ENCODE assay signal across 8 mouse cellular contexts in genomic region chr3:59208650-59209548, GRCm38 (mm10). TPM values are rescaled to one million over a fixed set of nuclear protein-coding genes. Genes with fewer than 3 reads are reported as not detected.
A peak's percentile ranks its signal among the peaks of the same experiment; 100 is the strongest.
DNase-seq lines count a peak whose midpoint lies in the region; ATAC-seq and TF ChIP-seq lines count a peak whose summit lies in the region.

No protein-coding gene starts in this region.

- no peaks in the 10 kb centered on the region for H3K79me2 ChIP-seq in CH12.LX (replicated peaks; ENCODE audit: control insufficient read depth, extremely low read depth, insufficient read depth, poor library complexity, severe bottlenecking)

- peak; percentile 80 for ATAC-seq in forebrain, embryonic 16.5 days
- ATAC-seq in limb, embryonic 15.5 days (ENCODE audit: insufficient number of reproducible peaks, low FRiP score, low TSS enrichment, low read depth): no peak
- ATAC-seq in neural tube, embryonic 15.5 days (ENCODE audit: low FRiP score): peak; percentile 78

- no peak for TF ChIP-seq EP300 in CH12.LX (IDR thresholded peaks at IDR 0.05; ENCODE audit: low read length)

- peak; percentile 64 for TF ChIP-seq RAD21 in CH12.LX (IDR thresholded peaks at IDR 0.05; ENCODE audit: low read depth, low read length)

- no peaks in the 10 kb centered on the region for H3K4me1 ChIP-seq in kidney, adult 2 months (ENCODE audit: control insufficient read depth, insufficient read depth, low read length)
- peaks cover 5 to 54% of the 10 kb centered on the region in 2 experiments; a peak in 3 of 4 replicates for H3K4me1 ChIP-seq in CH12.LX (ENCODE audit: control insufficient read depth in 1 of 2, insufficient read depth in 2 of 2)
- H3K4me1 ChIP-seq in forebrain, embryonic 16.5 days (replicated peaks; ENCODE audit: control insufficient read depth, insufficient read depth, low read length): no peaks in the 10 kb centered on the region
- peaks cover 5% of the 10 kb centered on the region for H3K4me1 ChIP-seq in limb, embryonic 15.5 days
- no peaks in the 10 kb centered on the region for H3K4me1 ChIP-seq in neural tube, embryonic 15.5 days

- H3K27me3 ChIP-seq in kidney, adult 2 months (replicated peaks; ENCODE audit: control insufficient read depth, insufficient read depth, low read length): no peaks in the 10 kb centered on the region
- H3K27me3 ChIP-seq in CH12.LX (replicated peaks): no peaks in the 10 kb centered on the region
- no peaks in the 10 kb centered on the region for H3K27me3 ChIP-seq in forebrain, embryonic 16.5 days (replicated peaks; ENCODE audit: control insufficient read depth, insufficient read depth, low read length)
- no peaks in the 10 kb centered on the region for H3K27me3 ChIP-seq in limb, embryonic 15.5 days
- no peaks in the 10 kb centered on the region for H3K27me3 ChIP-seq in neural tube, embryonic 15.5 days (replicated peaks)

- TF ChIP-seq CTCF in kidney, adult 2 months (conservative IDR thresholded peaks at IDR 0.05; ENCODE audit: insufficient read depth, insufficient read length, low read depth, low read length): peak; percentile 33
- peak; percentile 75 to 91 for TF ChIP-seq CTCF in CH12.LX (conservative IDR thresholded peaks at IDR 0.05 in 1 of 2, IDR thresholded peaks at IDR 0.05 in 1 of 2; ENCODE audit: low read depth in 2 of 2, low read length in 2 of 2)

- peak; percentile 73 for DNase-seq in kidney, adult 2 months
- DNase-seq in kidney, postnatal 4 days: no peak
- peak; percentile 68 for DNase-seq in CH12.LX (ENCODE audit: extremely low read depth)
- peak; percentile 62 for DNase-seq in c-Kit-positive CD71-positive TER-119-positive erythroid progenitor cells, embryonic 14.5 days (ENCODE audit: low spot score)
- no peak for DNase-seq in spleen, postnatal 10 days (ENCODE audit: low spot score in 2 of 2)

- H3K36me3 ChIP-seq in kidney, adult 2 months (ENCODE audit: control insufficient read depth, insufficient read depth, low read length): no peaks in the 10 kb centered on the region
- no peaks in the 10 kb centered on the region for H3K36me3 ChIP-seq in CH12.LX (replicated peaks in 1 of 2; ENCODE audit: control insufficient read depth in 1 of 2, insufficient read depth in 1 of 2, low read length in 1 of 2)
- H3K36me3 ChIP-seq in forebrain, embryonic 16.5 days (ENCODE audit: control insufficient read depth, insufficient read depth): no peaks in the 10 kb centered on the region
- no peaks in the 10 kb centered on the region for H3K36me3 ChIP-seq in limb, embryonic 15.5 days
- no peaks in the 10 kb centered on the region for H3K36me3 ChIP-seq in neural tube, embryonic 15.5 days

- dilution Hi-C loops in CH12.LX (cut with MboI; ENCODE audit: extremely low pct_ligation_motif_present, extremely low pct_unique_long_range_greater_than_20kb, low sequenced_read_pairs): no loop called here

- WGBS in kidney, adult 2 months: 54% methylated on average over 4 of the region's 4 CpGs
- 65% methylated on average over 4 of the region's 4 CpGs for WGBS in forebrain, embryonic 16.5 days
- 59% methylated on average over 4 of the region's 4 CpGs for WGBS in limb, embryonic 15.5 days
- WGBS in neural tube, embryonic 15.5 days: 69% methylated on average over 4 of the region's 4 CpGs

- in situ Hi-C loops in CH12.LX (cut with MboI; ENCODE audit: low pct_ligation_motif_present, low pct_unique_long_range_greater_than_20kb, low sequenced_read_pairs): no loop called here

- no peak overlapping the region for H3K27ac ChIP-seq in kidney, adult 2 months (ENCODE audit: insufficient read depth, low read depth, low read length)
- H3K27ac ChIP-seq in CH12.LX (ENCODE audit: insufficient read depth, low read depth): no peak overlapping the region
- H3K27ac ChIP-seq in forebrain, embryonic 16.5 days (ENCODE audit: low read length): no peak overlapping the region
- H3K27ac ChIP-seq in limb, embryonic 15.5 days: 0 out of 2 replicates have a peak overlapping the region, but pooled peaks have one; percentile 18
- H3K27ac ChIP-seq in neural tube, embryonic 15.5 days (replicated peaks): no peak overlapping the region

- no peak overlapping the region for H3K4me2 ChIP-seq in CH12.LX (ENCODE audit: insufficient read depth, low read depth, poor library complexity, severe bottlenecking)
- no peak overlapping the region for H3K4me2 ChIP-seq in forebrain, embryonic 16.5 days (ENCODE audit: low read length)
- no peak overlapping the region for H3K4me2 ChIP-seq in limb, embryonic 15.5 days
- H3K4me2 ChIP-seq in neural tube, embryonic 15.5 days: no peak overlapping the region

- H3K9me3 ChIP-seq in CH12.LX (replicated peaks; ENCODE audit: low read length): no peaks in the 10 kb centered on the region
- H3K9me3 ChIP-seq in forebrain, embryonic 16.5 days (ENCODE audit: control insufficient read depth, low read length): no peaks in the 10 kb centered on the region
- no peaks in the 10 kb centered on the region for H3K9me3 ChIP-seq in limb, embryonic 15.5 days
- H3K9me3 ChIP-seq in neural tube, embryonic 15.5 days (replicated peaks): no peaks in the 10 kb centered on the region

- H3K9ac ChIP-seq in CH12.LX (ENCODE audit: insufficient read depth, low read depth): no peak overlapping the region
- H3K9ac ChIP-seq in forebrain, embryonic 16.5 days (replicated peaks; ENCODE audit: low read depth, low read length): no peak overlapping the region
- H3K9ac ChIP-seq in limb, embryonic 15.5 days: no peak overlapping the region
- no peak overlapping the region for H3K9ac ChIP-seq in neural tube, embryonic 15.5 days (replicated peaks)

- H3K4me3 ChIP-seq in kidney, adult 2 months (ENCODE audit: insufficient read depth, low read depth, low read length): no peak overlapping the region
- no peak overlapping the region for H3K4me3 ChIP-seq in CH12.LX (replicated peaks in 1 of 3; ENCODE audit: low read depth in 2 of 3, low read length in 2 of 3, poor library complexity in 1 of 3)
- no peak overlapping the region for H3K4me3 ChIP-seq in forebrain, embryonic 16.5 days (replicated peaks; ENCODE audit: low read length)
- H3K4me3 ChIP-seq in limb, embryonic 15.5 days: no peak overlapping the region
- no peak overlapping the region for H3K4me3 ChIP-seq in neural tube, embryonic 15.5 days (replicated peaks)

- TF ChIP-seq POLR2A in kidney, adult 2 months (IDR thresholded peaks at IDR 0.05; ENCODE audit: low read depth, low read length): no peak
- no peak for TF ChIP-seq POLR2A in CH12.LX (IDR thresholded peaks at IDR 0.05; ENCODE audit: low read depth, low read length)

TF ChIP-seq in CH12.LX, 34 proteins besides CTCF, POLR2A, EP300 and RAD21 (continues in another document):
- TF ChIP-seq NELFE (IDR thresholded peaks at IDR 0.05; ENCODE audit: low read depth, low read length): 0 out of 2 replicates have a peak, but pooled peaks have one; percentile 20
- TF ChIP-seq ZKSCAN1 (IDR thresholded peaks at IDR 0.05; ENCODE audit: borderline replicate concordance, low read depth, low read length): no peak
- no peak for TF ChIP-seq MEF2A (IDR thresholded peaks at IDR 0.05; ENCODE audit: borderline replicate concordance, low read depth, low read length)
- no peak for TF ChIP-seq ELF1 (IDR thresholded peaks at IDR 0.05; ENCODE audit: low read depth, low read length)
- TF ChIP-seq USF2 (conservative IDR thresholded peaks at IDR 0.05; ENCODE audit: low read depth, low read length): no peak
- TF ChIP-seq HCFC1 (IDR thresholded peaks at IDR 0.05; ENCODE audit: low read depth, low read length): no peak
- no peak for TF ChIP-seq MYC (IDR thresholded peaks at IDR 0.05; ENCODE audit: low read depth, low read length)
- TF ChIP-seq TBP (conservative IDR thresholded peaks at IDR 0.05; ENCODE audit: low read depth, low read length): no peak
- TF ChIP-seq ZC3H11A (IDR thresholded peaks at IDR 0.05; ENCODE audit: low read depth, low read length): no peak
- no peak for TF ChIP-seq POLR2AphosphoS2 (IDR thresholded peaks at IDR 0.05; ENCODE audit: low read depth, low read length)
- no peak for TF ChIP-seq JUN (IDR thresholded peaks at IDR 0.05; ENCODE audit: insufficient read depth, low read depth, low read length)
- TF ChIP-seq SMC3 (IDR thresholded peaks at IDR 0.05; ENCODE audit: low read depth, low read length): peak; percentile 70

RNA-seq across cellular contexts. Expression of gene P2ry13, which starts 1.8 kb away (rescaled TPM):
- 0.29 and 1.3 TPM in 2 replicates for polyA plus RNA-seq in kidney, adult 2 months (2012; rRNA removed)
- total RNA-seq in CH12.LX (2012; rRNA removed) (0.08 and 0.38 TPM in 2 replicates), CH12.LX (2014; rRNA removed) (1.2 and 1.3 TPM in 2 replicates)
- 1.1 and 1.2 TPM in 2 replicates for polyA plus RNA-seq in CH12.LX (2012; ENCODE audit: insufficient read length, low read depth)
- polyA plus RNA-seq in forebrain, embryonic 16.5 days (2015; fragmentation: Nextera tagmentation; extraction: Ambion mirVana): 1.8 and 2.2 TPM in 2 replicates
- polyA plus RNA-seq in limb, embryonic 15.5 days (2015; fragmentation: Nextera tagmentation; extraction: Ambion mirVana): 1.3 and 1.5 TPM in 2 replicates
- polyA plus RNA-seq in neural tube, embryonic 15.5 days (2015; fragmentation: Nextera tagmentation; extraction: Ambion mirVana): 1.9 and 2.3 TPM in 2 replicates

RNA-seq across cellular contexts. Expression of gene Gpr87, which starts 14.0 kb away (rescaled TPM):
- 0.16 TPM in 2 replicates for polyA plus RNA-seq in kidney, adult 2 months (2012; rRNA removed)
- total RNA-seq in CH12.LX (2012; rRNA removed) (not detected in 2 replicates), CH12.LX (2014; rRNA removed) (not detected in 2 replicates)
- not detected in 2 replicates for polyA plus RNA-seq in CH12.LX (2012; ENCODE audit: insufficient read length, low read depth)
- polyA plus RNA-seq in forebrain, embryonic 16.5 days (2015; fragmentation: Nextera tagmentation; extraction: Ambion mirVana): 0.22 TPM in 1 of 2 replicates, not detected in the other
- polyA plus RNA-seq in limb, embryonic 15.5 days (2015; fragmentation: Nextera tagmentation; extraction: Ambion mirVana): 39.1 and 39.8 TPM in 2 replicates
- 0.13 and 0.77 TPM in 2 replicates for polyA plus RNA-seq in neural tube, embryonic 15.5 days (2015; fragmentation: Nextera tagmentation; extraction: Ambion mirVana)

RNA-seq across cellular contexts. Expression of gene P2ry12, which starts 53.8 kb away (rescaled TPM):
- 0.75 and 1.5 TPM in 2 replicates for polyA plus RNA-seq in kidney, adult 2 months (2012; rRNA removed)
- total RNA-seq in CH12.LX (2012; rRNA removed) (0.30 and 0.63 TPM in 2 replicates), CH12.LX (2014; rRNA removed) (0.59 and 0.97 TPM in 2 replicates)
- polyA plus RNA-seq in CH12.LX (2012; ENCODE audit: insufficient read length, low read depth): 0.33 and 0.76 TPM in 2 replicates
- polyA plus RNA-seq in forebrain, embryonic 16.5 days (2015; fragmentation: Nextera tagmentation; extraction: Ambion mirVana): 9.8 and 10.4 TPM in 2 replicates
- polyA plus RNA-seq in limb, embryonic 15.5 days (2015; fragmentation: Nextera tagmentation; extraction: Ambion mirVana): 2.5 and 2.7 TPM in 2 replicates
- 8.1 and 8.6 TPM in 2 replicates for polyA plus RNA-seq in neural tube, embryonic 15.5 days (2015; fragmentation: Nextera tagmentation; extraction: Ambion mirVana)

RNA-seq across cellular contexts. Expression of gene P2ry14, which starts 55.5 kb away (rescaled TPM):
- 3.8 and 4.2 TPM in 2 replicates for polyA plus RNA-seq in kidney, adult 2 months (2012; rRNA removed)
- total RNA-seq in CH12.LX (2012; rRNA removed): 0.25 and 0.34 TPM in 2 replicates
- 0.24 and 0.32 TPM in 2 replicates for total RNA-seq in CH12.LX (2014; rRNA removed)
- 0.20 and 0.46 TPM in 2 replicates for polyA plus RNA-seq in CH12.LX (2012; ENCODE audit: insufficient read length, low read depth)
- 3.9 and 4.3 TPM in 2 replicates for polyA plus RNA-seq in forebrain, embryonic 16.5 days (2015; fragmentation: Nextera tagmentation; extraction: Ambion mirVana)
- polyA plus RNA-seq in limb, embryonic 15.5 days (2015; fragmentation: Nextera tagmentation; extraction: Ambion mirVana): 1.5 and 2.1 TPM in 2 replicates
- polyA plus RNA-seq in neural tube, embryonic 15.5 days (2015; fragmentation: Nextera tagmentation; extraction: Ambion mirVana): 4.9 and 5.0 TPM in 2 replicates

Comparison
In these comparisons a context has a peak if more than half of its experiments do, and no peak if none do; other contexts are left out.
1. DNase-seq: peak in kidney, adult 2 months (single experiment), CH12.LX (single experiment) and c-Kit-positive CD71-positive TER-119-positive erythroid progenitor cells, embryonic 14.5 days (single experiment); none in kidney, postnatal 4 days (0 of 2) and spleen, postnatal 10 days (0 of 2).
2. RNA of gene Gpr87, which starts 14.0 kb away (polyA plus RNA-seq): 39.1 to 39.8 TPM in limb, embryonic 15.5 days; 0.16 TPM in kidney, adult 2 months, 0.13 to 0.77 TPM in neural tube, embryonic 15.5 days, 0.22 TPM in forebrain, embryonic 16.5 days and not detected in CH12.LX; every median in the first group is over 10 times any median in the second.